Mouse (Mus musculus): Measurements from ENCODE around the gene Mief1.

Mief1 gene

GRCm38 (mm10) chr15:80233733-80234509 is at the start of gene Mief1:
Mief1 (plus strand) TSS chr15:80234018.
- DNase-seq (ENCODE audit: low spot score): peak; percentile 97

- DNase-seq (ENCODE audit: low spot score): no peak
Observed at GRCm38 (mm10) chr15:80188927-80189326, 44.9 kb upstream of the Mief1 start.

GRCm38 (mm10) chr15:80190075-80190474 is 43.7 kb upstream of the Mief1 start:
- DNase-seq (ENCODE audit: low spot score): no peak

GRCm38 (mm10) chr15:80191585-80192245 is 42.1 kb upstream of the Mief1 start:
- DNase-seq (ENCODE audit: low spot score): no peak

GRCm38 (mm10) chr15:80192246-80192585 is 41.6 kb upstream of the Mief1 start:
- no peak for DNase-seq (ENCODE audit: low spot score)

GRCm38 (mm10) chr15:80192847-80193246 is 41.0 kb upstream of the Mief1 start:
- DNase-seq (ENCODE audit: low spot score): no peak

GRCm38 (mm10) chr15:80199556-80199955 is 34.3 kb upstream of the Mief1 start:
- no peak for DNase-seq (ENCODE audit: low spot score)

GRCm38 (mm10) chr15:80202111-80202775 is 31.6 kb upstream of the Mief1 start:
- DNase-seq (ENCODE audit: low spot score): no peak

GRCm38 (mm10) chr15:80203406-80203805 is 30.4 kb upstream of the Mief1 start:
- DNase-seq (ENCODE audit: low spot score): no peak

- no peak for DNase-seq (ENCODE audit: low spot score)
Observed at GRCm38 (mm10) chr15:80206057-80206565, 27.7 kb upstream of the Mief1 start.

GRCm38 (mm10) chr15:80208446-80208845 is 25.4 kb upstream of the Mief1 start:
- DNase-seq (ENCODE audit: low spot score): no peak

- DNase-seq (ENCODE audit: low spot score): no peak
Observed at GRCm38 (mm10) chr15:80213688-80214087, 20.1 kb upstream of the Mief1 start.

- no peak for DNase-seq (ENCODE audit: low spot score)
Observed at GRCm38 (mm10) chr15:80215716-80216479, 17.9 kb upstream of the Mief1 start.

GRCm38 (mm10) chr15:80216480-80216820 is 17.4 kb upstream of the Mief1 start:
- no peak for DNase-seq (ENCODE audit: low spot score)

GRCm38 (mm10) chr15:80217476-80217875 is 16.3 kb upstream of the Mief1 start:
- DNase-seq (ENCODE audit: low spot score): no peak

GRCm38 (mm10) chr15:80219211-80219610 is 14.6 kb upstream of the Mief1 start:
- no peak for DNase-seq (ENCODE audit: low spot score)

- no peak for DNase-seq (ENCODE audit: low spot score)
Observed at GRCm38 (mm10) chr15:80219705-80220657, 13.8 kb upstream of the Mief1 start.

- no peak for DNase-seq (ENCODE audit: low spot score)
Observed at GRCm38 (mm10) chr15:80221031-80221430, 12.8 kb upstream of the Mief1 start.

GRCm38 (mm10) chr15:80223751-80224150 is 10.1 kb upstream of the Mief1 start:
- no peak for DNase-seq (ENCODE audit: low spot score)

GRCm38 (mm10) chr15:80225208-80225607 is 8.6 kb upstream of the Mief1 start:
- peak; percentile 74 for DNase-seq (ENCODE audit: low spot score)

- DNase-seq (ENCODE audit: low spot score): no peak
Observed at GRCm38 (mm10) chr15:80225796-80226195, 8.0 kb upstream of the Mief1 start.

Data from testis, postnatal 14 days (tissue).